Mouse (Mus musculus) colon, adult 2 months (tissue): ENCODE results near the gene Ptger4. TPM values are rescaled to one million over a fixed set of nuclear protein-coding genes. Genes with fewer than 3 reads are reported as not detected.

Experiments used
- polyA plus RNA-seq: library from polyadenylated mRNA; depleted of rRNA; stranded (reverse); fragments of >200 nt; gene quantifications from 2 replicates; pipeline ENCODE4 v1.2.3, GENCODE M21; 2012; rRNA removed

Ptger4 gene
- 49.4 and 50.3 TPM in 2 replicates for polyA plus RNA-seq

GRCm38 (mm10) chr15:5243959-5244905 is at the start of gene Ptger4:
Gene Ptger4 (minus strand): TSS chr15:5244187.

GRCm38 (mm10) chr15:5185366-5186292 is 58.4 kb downstream of the Ptger4 start, which contains the start of gene Ttc33:
Gene Ttc33 (plus strand): TSS chr15:5185525.

Other genes starting within 250 kb of the Ptger4 start
- gene C7, start 180.4 kb downstream of the Ptger4 start, polyA plus RNA-seq = 0.09 and 0.72 TPM in 2 replicates
- 1.5 and 1.7 TPM in 2 replicates for gene Card6, start 135.6 kb downstream of the Ptger4 start, polyA plus RNA-seq
- 749 and 941 TPM in 2 replicates for gene Rpl37, start 127.5 kb downstream of the Ptger4 start, polyA plus RNA-seq
- 3.2 and 3.3 TPM in 2 replicates for gene Prkaa1, start 100.3 kb downstream of the Ptger4 start, polyA plus RNA-seq
- 1.1 and 2.7 TPM in 2 replicates for gene Ttc33, start 58.7 kb downstream of the Ptger4 start, polyA plus RNA-seq